Mouse (Mus musculus) CH12.LX (cell line): ENCODE data around the gene Galr2. TPM values are rescaled to one million over a fixed set of nuclear protein-coding genes. Genes with fewer than 3 reads are reported as not detected.

Experiments
- DNase-seq: peaks from one replicate; pipeline ENCODE4 v3.0.0-alpha.2; 2013; ENCODE audit errors: extremely low read depth
- H3K27ac ChIP-seq: 2 replicates; pipeline ENCODE4 v1.5.1; 2012; ENCODE audit warnings: low read depth, mild to moderate bottlenecking, control low read depth, moderate library complexity; ENCODE audit not compliant: insufficient read depth
- H3K27me3 ChIP-seq: replicated peaks from 2 replicates; pipeline ENCODE3; 2012; ENCODE audit warnings: inconsistent platforms
- H3K36me3 ChIP-seq, 2 experiments: replicated peaks in 1 of 2; 2 replicates each; pipeline versions ENCODE3 to v1.6.1; 2012; ENCODE audit warnings: inconsistent platforms in 1 of 2, low read length in 1 of 2, mild to moderate bottlenecking in 1 of 2, mixed read lengths in 1 of 2, moderate library complexity in 1 of 2; ENCODE audit not compliant: control insufficient read depth in 1 of 2, insufficient read depth in 1 of 2
- H3K4me1 ChIP-seq, 2 experiments: 2 replicates each; pipeline ENCODE4 v1.6.1; 2012; ENCODE audit warnings: inconsistent platforms in 1 of 2, moderate library complexity in 1 of 2; ENCODE audit not compliant: insufficient read depth in 2 of 2, control insufficient read depth in 1 of 2
- H3K4me2 ChIP-seq: 2 replicates; pipeline ENCODE4 v1.6.1; 2012; ENCODE audit warnings: low read depth, mild to moderate bottlenecking, control low read depth; ENCODE audit not compliant: poor library complexity, insufficient read depth, severe bottlenecking
- H3K4me3 ChIP-seq, 3 experiments: fragments of 150-350 bp in 1 of 3; sonication (generic) in 1 of 3; replicated peaks in 1 of 3; 2 replicates each; pipeline versions ENCODE3 to v1.5.1; 2011 to 2012; ENCODE audit warnings: low read depth in 2 of 3, low read length in 2 of 3, mild to moderate bottlenecking in 2 of 3, moderate library complexity in 2 of 3, control low read depth in 1 of 3, improper control_type of control experiment in 1 of 3, inconsistent platforms in 1 of 3, mixed read lengths in 1 of 3; ENCODE audit not compliant: poor library complexity in 1 of 3
- H3K79me2 ChIP-seq: replicated peaks from 2 replicates; pipeline ENCODE4 v1.6.1; 2012; ENCODE audit warnings: mild to moderate bottlenecking, moderate library complexity; ENCODE audit not compliant: control insufficient read depth, poor library complexity, insufficient read depth, severe bottlenecking; ENCODE audit errors: extremely low read depth
- H3K9ac ChIP-seq: 2 replicates; pipeline ENCODE4 v1.6.1; 2012; ENCODE audit warnings: low read depth, mild to moderate bottlenecking, control low read depth, moderate library complexity; ENCODE audit not compliant: insufficient read depth
- H3K9me3 ChIP-seq: replicated peaks from 2 replicates; pipeline ENCODE3; 2012; ENCODE audit warnings: low read length, inconsistent platforms, mixed read lengths
- CHD1 ChIP-seq: IDR thresholded peaks from 2 replicates; pipeline ENCODE4 v1.6.1; 2012; ENCODE audit warnings: low read depth, low read length, improper control_type of control experiment, inconsistent platforms
- CHD2 ChIP-seq: IDR thresholded peaks from 2 replicates; pipeline ENCODE4 v1.6.1; 2011; ENCODE audit warnings: low read length, improper control_type of control experiment
- CTCF ChIP-seq, 2 experiments: IDR thresholded peaks in 1 of 2; conservative IDR thresholded peaks in 1 of 2; 2 replicates each; pipeline ENCODE4 v1.5.1; 2011 to 2012; ENCODE audit warnings: low read depth in 2 of 2, low read length in 2 of 2, improper control_type of control experiment in 1 of 2, inconsistent platforms in 1 of 2, mild to moderate bottlenecking in 1 of 2, moderate library complexity in 1 of 2
- ELF1 ChIP-seq: IDR thresholded peaks from 2 replicates; pipeline ENCODE4 v1.6.1; 2014; ENCODE audit warnings: low read depth, mild to moderate bottlenecking, inconsistent platforms, low read length, improper control_type of control experiment
- EP300 ChIP-seq: IDR thresholded peaks from 2 replicates; pipeline ENCODE4 v1.6.1; 2011; ENCODE audit warnings: low read length, improper control_type of control experiment
- JUN ChIP-seq: IDR thresholded peaks from 2 replicates; pipeline ENCODE4 v1.6.1; 2011; ENCODE audit warnings: low read depth, mild to moderate bottlenecking, low read length, improper control_type of control experiment, moderate library complexity; ENCODE audit not compliant: insufficient read depth
- JUND ChIP-seq: conservative IDR thresholded peaks from 2 replicates; pipeline ENCODE4 v1.6.1; 2011; ENCODE audit warnings: low read depth, low read length, improper control_type of control experiment
- KAT2A ChIP-seq: IDR thresholded peaks from 2 replicates; pipeline ENCODE4 v1.6.1; 2012; ENCODE audit warnings: low read length, improper control_type of control experiment, inconsistent platforms; ENCODE audit not compliant: insufficient replicate concordance
- MAFK ChIP-seq: IDR thresholded peaks from 2 replicates; pipeline ENCODE4 v1.6.1; 2011; ENCODE audit warnings: low read length, improper control_type of control experiment; ENCODE audit not compliant: insufficient replicate concordance
- MAX ChIP-seq: IDR thresholded peaks from 2 replicates; pipeline ENCODE4 v1.6.1; 2011; ENCODE audit warnings: low read length, improper control_type of control experiment
- MEF2A ChIP-seq: IDR thresholded peaks from 2 replicates; pipeline ENCODE4 v1.6.1; 2014; ENCODE audit warnings: low read depth, mild to moderate bottlenecking, inconsistent platforms, low read length, improper control_type of control experiment, borderline replicate concordance
- NELFE ChIP-seq: IDR thresholded peaks from 2 replicates; pipeline ENCODE4 v1.6.1; 2011; ENCODE audit warnings: low read depth, low read length, improper control_type of control experiment
- PAX5 ChIP-seq: IDR thresholded peaks from 2 replicates; pipeline ENCODE4 v1.6.1; 2012; ENCODE audit warnings: low read length, inconsistent platforms, mixed read lengths
- POLR2A ChIP-seq: IDR thresholded peaks from 2 replicates; pipeline ENCODE4 v1.6.1; 2011; ENCODE audit warnings: low read depth, mild to moderate bottlenecking, improper control_type of control experiment, low read length
- POLR2AphosphoS2 ChIP-seq: IDR thresholded peaks from 2 replicates; pipeline ENCODE4 v1.6.1; 2011; ENCODE audit warnings: low read depth, low read length, improper control_type of control experiment
- TCF12 ChIP-seq: IDR thresholded peaks from 2 replicates; pipeline ENCODE4 v1.6.1; 2014; ENCODE audit warnings: low read depth, mild to moderate bottlenecking, inconsistent platforms, low read length, improper control_type of control experiment
- UBTF ChIP-seq: IDR thresholded peaks from 2 replicates; pipeline ENCODE4 v1.6.1; 2012; ENCODE audit warnings: low read depth, mild to moderate bottlenecking, inconsistent platforms, low read length, improper control_type of control experiment, moderate library complexity
- USF2 ChIP-seq: conservative IDR thresholded peaks from 2 replicates; pipeline ENCODE4 v1.6.1; 2011; ENCODE audit warnings: low read depth, low read length, improper control_type of control experiment
- ZMIZ1 ChIP-seq: IDR thresholded peaks from 2 replicates; pipeline ENCODE4 v1.6.1; 2012; ENCODE audit warnings: low read depth, mild to moderate bottlenecking, inconsistent platforms, low read length, improper control_type of control experiment
- ZNF384 ChIP-seq: IDR thresholded peaks from 2 replicates; pipeline ENCODE4 v1.6.1; 2012; ENCODE audit warnings: low read depth, low read length, improper control_type of control experiment, inconsistent platforms
- dilution Hi-C: fragments of 300-500 bp; cut with MboI; formaldehyde crosslinking; loops from 2 replicates; pipeline ENCODE4 v1.14.3; 2020; ENCODE audit warnings: low sequenced_read_pairs; ENCODE audit not compliant: extremely low pct_unique_long_range_greater_than_20kb, extremely low pct_ligation_motif_present
- in situ Hi-C: fragments of 300-500 bp; cut with MboI; formaldehyde crosslinking; loops from 3 replicates; pipeline ENCODE4 v1.14.3; 2019; ENCODE audit warnings: low sequenced_read_pairs, low pct_ligation_motif_present, low pct_unique_long_range_greater_than_20kb, mixed read lengths
- polyA plus RNA-seq: library from polyadenylated mRNA; unstranded; fragments of >175 nt; gene quantifications from 2 replicates; pipeline ENCODE4 v1.2.1, GENCODE M21; 2012; ENCODE audit warnings: low read depth; ENCODE audit not compliant: insufficient read length
- total RNA-seq, 2 experiments: library from RNA; depleted of rRNA; stranded (reverse); fragments of 300-350 nt in 1 of 2; fragments of >200 nt in 1 of 2; gene quantifications; 2 replicates each; pipeline ENCODE4 v1.2.3; 2012 to 2014

Gene Galr2
- total and polyA plus RNA-seq, 3 experiments, result 0.21 to 1.6 (median 0.85) TPM

GRCm38 (mm10) chr11:116282089-116282488, 1.4 kb downstream of the Galr2 start:
- Histone ChIP-seq H3K36me3 (peaks cover 0 to 27% of the 10 kb centered on the region in 2 experiments), H3K79me2 (no peaks in the 10 kb centered on the region), H3K4me3 (no peak overlapping the region), H3K4me2 (no peak overlapping the region), H3K4me1 (peaks cover 12 to 41% of the 10 kb centered on the region in 2 experiments), H3K27ac (no peak overlapping the region), H3K27me3 (no peaks in the 10 kb centered on the region), H3K9ac (no peak overlapping the region), H3K9me3 (peaks cover 16% of the 10 kb centered on the region)
- no peak for DNase-seq
- TF ChIP-seq KAT2A, result no peak
- in situ Hi-C loops, result no loop called here
- dilution Hi-C loops, result no loop called here

DNA sequence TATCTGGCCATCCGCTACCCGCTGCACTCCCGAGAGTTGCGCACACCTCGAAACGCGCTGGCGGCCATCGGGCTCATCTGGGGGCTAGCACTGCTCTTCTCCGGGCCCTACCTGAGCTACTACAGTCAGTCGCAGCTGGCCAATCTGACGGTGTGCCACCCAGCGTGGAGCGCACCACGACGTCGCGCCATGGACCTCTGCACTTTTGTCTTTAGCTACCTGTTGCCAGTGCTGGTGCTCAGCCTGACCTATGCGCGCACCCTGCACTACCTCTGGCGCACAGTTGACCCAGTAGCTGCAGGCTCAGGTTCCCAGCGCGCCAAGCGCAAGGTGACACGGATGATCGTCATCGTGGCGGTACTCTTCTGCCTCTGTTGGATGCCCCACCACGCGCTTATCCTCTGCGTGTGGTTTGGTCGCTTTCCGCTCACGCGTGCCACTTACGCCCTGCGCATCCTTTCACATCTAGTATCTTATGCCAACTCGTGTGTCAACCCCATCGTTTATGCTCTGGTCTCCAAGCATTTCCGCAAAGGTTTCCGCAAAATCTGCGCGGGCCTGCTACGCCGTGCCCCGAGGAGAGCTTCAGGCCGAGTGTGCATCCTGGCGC, 2.3 kb downstream of the Galr2 start:
- TF ChIP-seq ELF1 (no peak), CTCF (conservative IDR thresholded peaks at IDR 0.05 in 1 of 2, IDR thresholded peaks at IDR 0.05 in 1 of 2; ENCODE audit: low read depth in 2 of 2, low read length in 2 of 2) (no peak), UBTF (no peak), ZNF384 (no peak), CHD2 (no peak), POLR2AphosphoS2 (no peak), POLR2A (no peak), ZMIZ1 (no peak), KAT2A (no peak), MAX (no peak), PAX5 (no peak), JUN (no peak), MEF2A (no peak), NELFE (no peak), MAFK (no peak), USF2 (no peak), CHD1 (no peak), EP300 (no peak), TCF12 (no peak), JUND (no peak)
- TF ChIP-seq, all 38 proteins: peak for 0
- Histone ChIP-seq H3K27ac (no peak overlapping the region), H3K79me2 (no peaks in the 10 kb centered on the region), H3K9ac (no peak overlapping the region), H3K9me3 (peaks cover 16% of the 10 kb centered on the region), H3K27me3 (no peaks in the 10 kb centered on the region), H3K4me2 (no peak overlapping the region), H3K36me3 (peaks cover 8 to 31% of the 10 kb centered on the region in 2 experiments), H3K4me1 (peaks cover 14 to 50% of the 10 kb centered on the region in 2 experiments), H3K4me3 (no peak overlapping the region)
- dilution Hi-C loops (no loop called here), in situ Hi-C loops (no loop called here)
- DNase-seq, result no peak
